Mouse (Mus musculus) layer of hippocampus, postnatal 36 days (tissue): Measurements from ENCODE around the gene Gm6096. TPM values are rescaled to one million over a fixed set of nuclear protein-coding genes. Genes with fewer than 3 reads are reported as not detected.

ENCODE experiments used
- total RNA-seq, 2 experiments: library from RNA; stranded (reverse); gene quantifications; 2 replicates each; pipeline ENCODE4 v1.2.3; 2021

Gm6096 gene
- total RNA-seq, 2 experiments from 2014 or later, result not detected

Other genes starting within 250 kb of the Gm6096 start
- not detected for gene Scgb2b27, start 237.1 kb upstream of the Gm6096 start, total RNA-seq
- not detected for gene Scgb1b27, start 229.6 kb upstream of the Gm6096 start, total RNA-seq
- not detected for gene Scgb1b30, start 155.6 kb upstream of the Gm6096 start, total RNA-seq
- gene Wtip, start 117.8 kb upstream of the Gm6096 start, total RNA-seq, result 10 to 100 TPM; 10.2 to 13.6 TPM
- gene Uba2, start 81.4 kb upstream of the Gm6096 start, total RNA-seq, result 10 to 100 TPM; 88.9 to 90.0 TPM
- 10 to 100 TPM; 21.1 to 25.1 TPM for gene Pdcd2l, start 54.4 kb upstream of the Gm6096 start, total RNA-seq
- 100 to 1,000 TPM; 784 to 785 TPM for gene Gpi1, start 20.7 kb upstream of the Gm6096 start, total RNA-seq
- 10 to 100 TPM; 36.5 to 42.3 TPM for gene 4931406P16Rik, start 62.5 kb downstream of the Gm6096 start, total RNA-seq
- gene Lsm14a, start 142.3 kb downstream of the Gm6096 start, total RNA-seq, result 10 to 100 TPM; 84.8 to 85.5 TPM